Comparison of ENCODE assay signal across 17 mouse cellular contexts in genomic region chr12:49897768-49898167, GRCm38 (mm10).
"Had no signal": no experiment of that assay in that cellular context is flagged by ENCODE, and none has a peak within 500 bp of the region (broad histone marks: within the 10 kb centered on the region; RNA-seq: fewer than 3 reads in every experiment).

No protein-coding gene starts in this region.

- H3K9me3 ChIP-seq: lung, embryonic 15.5 days; megakaryocyte, embryonic 14.5 days; midbrain, embryonic 13.5 days; midbrain, embryonic 15.5 days; neural tube, embryonic 12.5 days; stomach, embryonic 15.5 days had no signal

- DNase-seq: lung, adult 2 months; lung, postnatal 14 days; lung, postnatal 36 days; right cerebral cortex, postnatal 14 days; thymus, adult 2 months; thymus, postnatal 25 days; thymus, postnatal 4 days had no signal

- H3K4me1 ChIP-seq: lung, embryonic 15.5 days; megakaryocyte, embryonic 14.5 days; midbrain, embryonic 13.5 days; midbrain, embryonic 15.5 days; neural tube, embryonic 12.5 days; stomach, embryonic 15.5 days had no signal

- H3K4me2 ChIP-seq: lung, embryonic 15.5 days; midbrain, embryonic 11.5 days; midbrain, embryonic 13.5 days; midbrain, embryonic 15.5 days; neural tube, embryonic 12.5 days; stomach, embryonic 15.5 days had no signal

- H3K27me3 ChIP-seq: lung, embryonic 15.5 days; megakaryocyte, embryonic 14.5 days; midbrain, embryonic 13.5 days; midbrain, embryonic 15.5 days; neural tube, embryonic 12.5 days; stomach, embryonic 15.5 days had no signal

- H3K36me3 ChIP-seq: lung, embryonic 15.5 days; midbrain, embryonic 13.5 days; midbrain, embryonic 15.5 days; neural tube, embryonic 12.5 days; stomach, embryonic 15.5 days had no signal

- H3K27ac ChIP-seq: lung, embryonic 15.5 days; macrophage; midbrain, embryonic 13.5 days; midbrain, embryonic 15.5 days; neural tube, embryonic 12.5 days; stomach, embryonic 15.5 days; stomach, postnatal 0 days had no signal

- ATAC-seq: lung, postnatal 0 days; midbrain, embryonic 13.5 days; midbrain, embryonic 15.5 days had no signal

- H3K9ac ChIP-seq: lung, embryonic 15.5 days; midbrain, embryonic 13.5 days; midbrain, embryonic 15.5 days; neural tube, embryonic 12.5 days; stomach, embryonic 15.5 days had no signal

- H3K4me3 ChIP-seq: lung, embryonic 15.5 days; megakaryocyte, embryonic 14.5 days; midbrain, embryonic 13.5 days; midbrain, embryonic 15.5 days; neural tube, embryonic 12.5 days; stomach, embryonic 15.5 days had no signal
